Mouse (Mus musculus) ES-Bruce4 (cell line): ENCODE measurements around the gene Sema3g.

Experiments used
- CTCF ChIP-seq: IDR thresholded peaks from one replicate; pipeline ENCODE4 v1.8.1; 2011; ENCODE audit warnings: low read depth, low read length
- EP300 ChIP-seq: IDR thresholded peaks from 2 replicates; pipeline ENCODE4 v1.6.1; 2011; ENCODE audit warnings: low read depth, low read length; ENCODE audit not compliant: insufficient read depth

DNA sequence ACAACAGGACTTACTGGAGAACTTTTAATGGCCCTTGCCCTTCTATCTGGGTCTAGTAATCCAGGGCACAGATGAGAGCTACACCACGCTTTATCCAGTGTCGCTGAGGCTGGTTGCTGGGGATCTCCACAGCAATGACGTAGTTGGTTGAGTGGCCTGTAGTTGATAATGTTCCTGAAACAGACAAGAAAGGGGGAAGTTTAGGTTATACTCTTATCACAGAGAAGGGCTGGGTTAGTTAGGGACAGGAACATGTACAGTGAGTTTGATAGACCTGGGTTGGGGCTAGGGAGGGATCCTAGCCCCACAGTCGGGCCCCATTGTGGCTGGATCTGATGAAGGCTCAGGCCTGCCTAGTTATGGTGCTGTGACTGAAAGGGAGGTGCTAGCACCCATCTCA, 42.7 kb downstream of the Sema3g start:
- TF ChIP-seq EP300 (no peak), CTCF (no peak)
